Mouse (Mus musculus) adrenal gland, adult 8-10 months (tissue): ENCODE measurements around the gene Col4a1. TPM values are rescaled to one million over a fixed set of nuclear protein-coding genes. Genes with fewer than 3 reads are reported as not detected.
A peak's percentile ranks its signal among the peaks of the same experiment; 100 is the strongest.

Experiments used
- DNase-seq: peaks from one replicate; pipeline ENCODE4 v3.0.0; 2022
- total RNA-seq, 4 experiments: library from RNA; stranded (reverse); gene quantifications; 2 replicates each; pipeline ENCODE4 v1.2.4; 2022

Gene Col4a1
- total RNA-seq, 4 experiments from 2014 or later: 276 to 357 (median 298) TPM

DNA sequence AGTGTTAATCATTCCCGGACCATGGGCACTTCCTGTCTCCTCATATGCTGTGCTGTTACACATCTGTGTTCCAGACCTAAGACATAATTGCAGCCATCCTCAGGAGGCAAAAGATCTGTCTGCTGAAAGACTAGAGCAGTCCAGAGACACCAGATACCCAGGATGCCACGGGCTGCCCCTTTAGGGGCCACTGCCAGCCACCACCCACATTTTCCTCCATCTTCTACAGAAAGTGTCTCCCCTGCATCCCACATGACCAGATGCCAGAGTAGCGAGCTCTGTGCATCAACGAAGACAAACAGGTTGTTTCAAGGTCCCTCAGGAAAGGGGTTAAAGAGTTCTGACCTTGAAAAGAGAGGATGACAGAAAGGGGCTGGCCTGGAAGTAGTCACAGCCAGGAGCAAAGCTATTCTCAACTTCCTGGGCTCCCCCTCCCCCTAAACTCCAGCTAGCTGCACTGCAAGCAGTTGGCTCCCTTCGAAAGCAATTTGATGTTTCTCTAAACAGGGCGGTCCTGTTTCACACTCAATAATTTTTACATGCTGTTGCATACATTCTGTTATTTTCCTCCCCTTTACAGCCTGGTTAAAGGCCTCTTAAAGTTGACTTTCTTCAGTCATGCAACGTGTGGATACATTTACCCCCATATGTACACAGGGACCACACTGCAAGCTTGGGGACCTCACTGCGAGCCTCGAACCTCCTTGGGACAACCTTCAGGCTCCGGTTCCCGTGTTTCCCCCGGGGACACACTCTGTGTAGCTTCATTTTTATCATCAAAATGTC, 13.9 kb downstream of the Col4a1 start:
- DNase-seq: no peak

DNA sequence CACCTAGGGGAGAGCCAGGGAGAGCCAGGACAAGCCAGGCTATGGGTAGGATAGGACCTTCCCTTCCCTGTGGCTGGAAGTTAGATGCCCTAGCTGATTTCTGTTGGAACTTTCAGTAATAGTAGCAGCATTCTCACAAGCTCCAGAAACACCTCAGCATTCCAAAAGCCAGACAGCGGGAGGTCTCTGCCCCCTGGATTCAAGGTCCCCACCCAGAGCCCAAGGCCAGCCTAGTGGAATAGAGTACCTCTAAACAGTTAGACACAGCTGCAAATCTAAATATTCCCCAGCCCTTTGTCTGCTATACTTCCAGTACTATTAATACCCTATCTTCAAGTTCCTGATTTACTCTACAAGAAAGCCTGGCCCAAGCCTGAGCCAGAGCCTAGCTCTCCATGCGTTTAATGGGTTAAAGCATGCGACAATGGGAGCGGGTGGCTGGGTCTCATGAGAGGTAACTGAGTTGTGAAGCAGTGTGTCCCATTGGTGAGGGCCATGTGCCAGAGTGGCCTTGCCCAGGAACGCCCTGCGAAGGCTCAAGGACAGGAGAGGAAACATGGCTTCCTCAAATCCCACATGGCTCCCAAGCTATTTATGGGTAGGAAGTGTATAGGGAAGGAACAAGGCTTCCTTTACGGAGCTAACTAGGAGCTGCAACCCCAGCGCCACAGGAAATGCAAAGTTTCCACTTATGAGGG, 15.3 kb downstream of the Col4a1 start:
- peak; percentile 58 for DNase-seq

DNA sequence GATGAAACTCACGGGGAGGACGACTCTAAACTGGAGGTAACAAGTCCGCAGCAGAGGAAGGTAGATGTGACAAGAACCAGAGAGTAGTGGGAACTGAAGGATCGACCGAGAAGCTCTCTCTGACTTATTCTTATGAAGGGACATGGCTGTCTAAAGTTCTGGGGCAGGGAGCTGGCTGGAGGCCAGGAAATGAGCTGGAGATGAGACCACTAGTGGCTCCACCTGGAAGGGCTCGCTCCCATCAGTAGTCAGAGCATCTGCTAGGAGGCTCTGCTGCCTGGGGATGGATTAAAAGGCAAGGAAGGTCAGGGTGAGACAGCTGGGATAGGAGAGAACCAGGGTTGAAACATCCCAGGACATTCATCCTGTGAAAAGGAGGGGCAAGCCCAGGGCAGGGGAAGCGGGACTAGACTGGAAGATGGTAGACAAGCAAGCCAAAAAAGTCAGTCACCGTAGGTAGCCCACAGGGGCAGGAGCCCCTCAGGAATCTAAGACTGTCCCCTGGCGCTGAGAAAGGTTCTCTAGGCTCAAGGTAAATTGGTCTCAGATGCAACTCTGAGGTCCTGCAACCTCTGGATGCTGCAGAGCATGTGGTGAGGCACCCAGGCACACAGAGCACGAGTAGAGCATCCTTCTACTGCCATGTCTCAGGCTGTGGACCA, 16.2 kb downstream of the Col4a1 start:
- no peak for DNase-seq

GRCm38 (mm10) chr8:11292611-11293010, 20.0 kb downstream of the Col4a1 start:
- no peak for DNase-seq

- DNase-seq: no peak
These were observed 22.1 kb downstream of the Col4a1 start for GRCm38 (mm10) chr8:11290533-11290932.

- no peak for DNase-seq
These were observed 24.3 kb downstream of the Col4a1 start for GRCm38 (mm10) chr8:11288286-11288685.

GRCm38 (mm10) chr8:11287139-11287538, 25.5 kb downstream of the Col4a1 start:
- DNase-seq: no peak

DNA sequence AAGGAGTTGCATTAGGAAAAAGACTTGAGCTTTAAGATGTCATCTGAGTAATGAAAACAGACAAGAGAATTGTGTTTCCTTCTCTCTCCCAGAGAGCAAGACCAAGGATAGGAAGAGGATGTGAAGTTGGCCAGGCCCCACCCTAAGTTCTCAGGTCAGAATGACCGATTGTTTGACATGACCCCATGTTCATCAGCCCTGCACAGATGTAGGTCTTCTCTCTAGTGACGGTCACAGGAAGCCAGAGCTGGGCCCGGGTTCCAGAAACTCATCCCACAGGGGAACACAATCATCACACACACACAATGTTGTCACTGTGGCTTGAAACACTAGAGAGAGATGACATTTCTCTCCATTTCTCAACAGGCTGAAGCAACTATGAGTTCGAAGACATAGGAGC, 27.2 kb downstream of the Col4a1 start:
- no peak for DNase-seq

GRCm38 (mm10) chr8:11283217-11283616, 29.4 kb downstream of the Col4a1 start:
- no peak for DNase-seq

GRCm38 (mm10) chr8:11282696-11283095, 29.9 kb downstream of the Col4a1 start:
- DNase-seq: no peak

DNA sequence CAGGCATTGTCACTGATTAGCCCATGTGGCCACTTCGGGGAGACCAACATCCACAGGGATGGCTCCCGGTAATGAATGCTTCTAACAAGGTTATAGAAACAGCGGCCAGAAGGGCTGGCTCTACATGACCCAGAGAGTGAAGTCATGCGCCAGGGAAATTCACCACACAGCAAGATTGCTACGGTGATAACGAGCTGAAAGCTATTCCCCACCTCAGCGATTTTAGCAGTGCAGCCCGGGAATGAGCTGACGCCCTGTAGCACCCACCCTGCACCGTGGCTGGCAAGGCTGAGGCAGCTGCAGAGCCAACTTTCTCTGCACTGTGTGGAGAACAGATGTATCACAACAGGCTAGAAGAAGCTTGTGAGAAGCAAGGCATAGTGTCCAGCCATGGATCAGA, 30.5 kb downstream of the Col4a1 start:
- no peak for DNase-seq

DNA sequence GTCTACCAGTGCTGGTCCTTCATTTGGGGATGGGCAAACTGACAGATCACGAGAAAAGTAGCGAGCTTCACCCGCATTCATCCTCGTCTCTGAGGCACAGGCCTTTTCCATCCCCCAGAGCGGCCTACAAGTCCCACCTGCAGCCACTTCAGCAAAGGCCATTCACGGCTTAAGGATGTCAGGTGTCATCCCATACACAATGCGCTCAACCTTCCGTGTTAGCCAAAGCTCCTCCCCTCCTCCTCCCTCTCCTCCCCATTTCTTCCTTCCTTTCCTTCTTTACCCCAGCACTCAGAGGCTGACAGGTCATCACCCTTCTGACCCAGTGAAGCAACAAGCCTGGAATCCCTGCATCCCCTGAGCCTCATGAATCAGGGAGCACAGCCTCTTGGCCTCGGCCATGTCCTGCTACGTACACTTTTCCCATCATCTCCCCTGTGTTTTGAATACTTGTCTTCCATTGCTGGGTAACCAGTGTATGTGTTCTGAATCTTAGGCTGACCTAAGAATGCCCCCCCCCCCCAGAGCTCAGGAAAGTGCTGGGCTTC, 31.8 kb downstream of the Col4a1 start:
- no peak for DNase-seq

DNA sequence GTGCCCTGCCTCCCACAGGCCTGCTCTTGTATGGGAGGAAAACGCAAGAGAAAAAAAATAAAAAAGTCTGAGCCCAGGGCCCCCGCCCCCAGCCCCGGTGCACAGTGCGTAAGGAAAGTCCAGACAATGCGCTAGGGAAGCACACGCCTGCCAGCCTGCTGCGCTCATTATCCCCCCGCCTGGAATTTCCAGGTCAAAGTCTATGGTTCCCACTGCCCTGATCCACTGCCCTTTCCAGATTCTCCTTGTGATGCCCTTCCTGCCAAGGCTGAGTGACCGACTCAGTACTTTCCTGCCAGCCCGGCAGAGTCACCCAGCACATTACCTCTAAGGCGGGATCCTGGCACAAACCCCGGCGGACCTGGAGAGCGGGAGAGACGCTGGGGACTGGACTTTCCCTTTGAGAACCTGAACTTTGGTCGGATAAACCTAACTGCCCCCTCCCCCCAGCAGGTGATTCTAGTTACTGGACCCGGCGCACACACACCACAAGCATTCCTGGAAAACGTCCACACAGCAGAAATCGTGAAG, 33.3 kb downstream of the Col4a1 start:
- peak; percentile 60 for DNase-seq

DNA sequence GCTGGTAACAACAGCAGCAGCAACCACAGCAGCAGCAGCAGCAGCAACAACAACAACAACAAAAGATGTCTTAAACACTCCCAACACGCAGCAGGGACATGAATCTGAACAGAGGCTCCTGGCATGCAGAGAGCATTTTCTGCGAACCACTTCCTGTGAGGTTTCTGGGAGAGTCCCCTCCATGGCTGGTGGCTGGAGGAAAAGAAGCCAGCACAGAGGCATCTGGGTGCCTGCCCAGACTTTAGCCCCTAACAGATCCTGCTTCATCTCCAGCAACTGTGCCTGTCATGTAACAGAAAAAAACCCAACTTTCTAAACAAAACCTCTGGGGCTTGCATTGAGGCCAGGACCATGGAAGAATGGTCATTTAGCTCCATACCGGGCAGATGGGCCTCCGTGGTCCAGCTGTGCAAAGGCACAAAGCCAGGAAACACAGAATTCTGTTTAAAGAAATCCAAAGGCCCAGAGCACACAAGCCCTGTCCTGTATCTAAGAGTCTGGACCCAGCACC, 34.5 kb downstream of the Col4a1 start:
- DNase-seq: no peak

GRCm38 (mm10) chr8:11277602-11278051, 35.0 kb downstream of the Col4a1 start:
- DNase-seq: no peak

DNA sequence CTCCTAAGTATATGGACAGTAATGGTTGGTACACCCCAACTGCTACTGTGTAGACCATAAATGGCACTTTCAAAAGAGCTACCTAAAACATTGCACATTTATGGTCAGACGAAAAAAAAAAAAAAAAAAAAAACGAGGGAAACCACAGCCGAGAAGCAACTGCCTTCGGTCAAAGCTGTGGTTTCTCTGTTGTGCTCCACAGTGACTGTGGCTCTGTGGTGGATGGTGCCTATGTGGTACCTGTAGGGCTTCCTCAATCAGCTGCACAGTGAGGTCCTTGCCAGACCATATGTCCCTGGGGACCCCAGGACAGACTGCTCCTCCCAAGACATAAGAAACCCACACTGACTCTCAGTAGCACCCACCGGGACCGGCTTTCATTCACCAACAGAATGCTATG, 36.3 kb downstream of the Col4a1 start:
- no peak for DNase-seq

GRCm38 (mm10) chr8:11274415-11274814, 38.2 kb downstream of the Col4a1 start:
- no peak for DNase-seq

- no peak for DNase-seq
These were observed 39.0 kb downstream of the Col4a1 start for GRCm38 (mm10) chr8:11273506-11274158.

- no peak for DNase-seq
These were observed 40.4 kb downstream of the Col4a1 start for GRCm38 (mm10) chr8:11272205-11272604.

GRCm38 (mm10) chr8:11270826-11271225, 41.8 kb downstream of the Col4a1 start:
- DNase-seq: no peak

- no peak for DNase-seq
These were observed 43.9 kb downstream of the Col4a1 start for GRCm38 (mm10) chr8:11268753-11269152.

GRCm38 (mm10) chr8:11266471-11266870, 46.2 kb downstream of the Col4a1 start:
- no peak for DNase-seq
